Mouse (Mus musculus) liver (tissue): ENCODE results near the gene Ppp6r2.

Experiments
- DNase-seq: peaks from one replicate; pipeline ENCODE4 v3.0.0-alpha.2; 2020; ENCODE audit warnings: mixed read lengths

The Ppp6r2 gene

GRCm38 (mm10) chr15:89314107-89314506, 102.8 kb downstream of the Ppp6r2 start:
- DNase-seq: no peak

- DNase-seq: peak; percentile 24
Observed at GRCm38 (mm10) chr15:89314511-89315189, 103.3 kb downstream of the Ppp6r2 start.

GRCm38 (mm10) chr15:89315190-89315731, 103.9 kb downstream of the Ppp6r2 start, which contains the start of gene Sbf1:
Sbf1 (minus strand) TSS chr15:89315311.
- peak; percentile 99 for DNase-seq

GRCm38 (mm10) chr15:89316146-89316545, 104.8 kb downstream of the Ppp6r2 start:
- peak; percentile 65 for DNase-seq

GRCm38 (mm10) chr15:89321264-89321663, 109.9 kb downstream of the Ppp6r2 start:
- DNase-seq: no peak

- DNase-seq: peak; percentile 53
Observed at GRCm38 (mm10) chr15:89322670-89323522, 111.5 kb downstream of the Ppp6r2 start, which contains the start of gene Adm2. Adm2 (plus strand) TSS chr15:89322720.

GRCm38 (mm10) chr15:89323656-89324055, 112.3 kb downstream of the Ppp6r2 start:
- DNase-seq: no peak

GRCm38 (mm10) chr15:89326441-89326840, 115.1 kb downstream of the Ppp6r2 start:
- no peak for DNase-seq

GRCm38 (mm10) chr15:89334271-89334670, 122.9 kb downstream of the Ppp6r2 start, which contains the start of gene Miox:
Miox (plus strand) TSS chr15:89334398.
- DNase-seq: no peak

- DNase-seq: no peak
Observed at GRCm38 (mm10) chr15:89334774-89335537, 123.6 kb downstream of the Ppp6r2 start.

GRCm38 (mm10) chr15:89336422-89336821, 125.1 kb downstream of the Ppp6r2 start:
- DNase-seq: no peak
